Comparison of ENCODE assay signal across 20 mouse cellular contexts in genomic region chr7:129872208-129872790, GRCm38 (mm10).
A peak's percentile ranks its signal among the peaks of the same experiment; 100 is the strongest.
DNase-seq lines count a peak whose midpoint lies in the region; ATAC-seq lines count a peak whose summit lies in the region.
"Had no signal": no experiment of that assay in that cellular context is flagged by ENCODE, and none has a peak within 500 bp of the region (broad histone marks: within the 10 kb centered on the region; RNA-seq: fewer than 3 reads in every experiment).

No protein-coding gene starts in this region.

- H3K4me1 ChIP-seq in embryonic facial prominence, embryonic 12.5 days = peaks cover 29% of the 10 kb centered on the region
- H3K4me1 ChIP-seq in limb, embryonic 12.5 days (replicated peaks) = peaks cover 37% of the 10 kb centered on the region
- H3K4me1 ChIP-seq: hindbrain, embryonic 15.5 days had no signal

- no peaks in the 10 kb centered on the region for H3K36me3 ChIP-seq in embryonic facial prominence, embryonic 12.5 days
- no peaks in the 10 kb centered on the region for H3K36me3 ChIP-seq in limb, embryonic 12.5 days
- H3K36me3 ChIP-seq: heart, embryonic 13.5 days; hindbrain, embryonic 15.5 days had no signal

- no peak overlapping the region for H3K4me2 ChIP-seq in embryonic facial prominence, embryonic 12.5 days (replicated peaks)
- H3K4me2 ChIP-seq in limb, embryonic 12.5 days = no peak overlapping the region
- H3K4me2 ChIP-seq: heart, embryonic 13.5 days; hindbrain, embryonic 15.5 days had no signal

- peak; percentile 50 for DNase-seq in embryo, embryonic 11 days
- DNase-seq in embryo, embryonic 10 days (ENCODE audit: low spot score) = no peak
- no peak for DNase-seq in adrenal gland, postnatal 14 days
- no peak for DNase-seq in spleen, postnatal 36 days (ENCODE audit: low spot score in 2 of 2)
- no peak for DNase-seq in left cerebral cortex, adult 9 months (ENCODE audit: low spot score in 2 of 2)
- DNase-seq: adrenal gland, postnatal 25 days; cerebellum, adult 2 months; cerebellum, postnatal 14 days; gastrocnemius, adult 2 months; gastrocnemius, postnatal 36 days; heart, adult 11 months; heart, postnatal 36 days had no signal

- H3K9ac ChIP-seq in embryonic facial prominence, embryonic 12.5 days = no peak overlapping the region
- H3K9ac ChIP-seq in limb, embryonic 12.5 days (replicated peaks) = no peak overlapping the region
- H3K9ac ChIP-seq: heart, embryonic 13.5 days; hindbrain, embryonic 15.5 days had no signal

- no peak for ATAC-seq in embryonic facial prominence, embryonic 12.5 days (ENCODE audit: insufficient number of reproducible peaks, insufficient read depth, low FRiP score, low TSS enrichment)
- ATAC-seq in limb, embryonic 12.5 days (ENCODE audit: insufficient number of reproducible peaks, insufficient read depth, low FRiP score, low TSS enrichment, low read depth) = peak; percentile 71
- ATAC-seq: activated CD4-positive, CD25-positive, alpha-beta regulatory T cell, adult 4 months; forebrain, embryonic 16.5 days; intestine, postnatal 0 days; Patski had no signal

- peak overlapping the region; percentile 59; the same call in 1 of the 2 replicates for H3K27ac ChIP-seq in embryonic facial prominence, embryonic 12.5 days
- H3K27ac ChIP-seq in limb, embryonic 12.5 days = peak overlapping the region; percentile 66
- H3K27ac ChIP-seq: gastrocnemius, adult 2 months; heart, embryonic 13.5 days; hindbrain, embryonic 15.5 days had no signal

- H3K4me3 ChIP-seq in embryonic facial prominence, embryonic 12.5 days = no peak overlapping the region
- H3K4me3 ChIP-seq in limb, embryonic 12.5 days (replicated peaks) = no peak overlapping the region
- H3K4me3 ChIP-seq: gastrocnemius, adult 2 months; heart, embryonic 13.5 days; hindbrain, embryonic 15.5 days had no signal

- WGBS in embryonic facial prominence, embryonic 12.5 days = 35% methylated on average over 11 of the region's 11 CpGs
- 48% methylated on average over 11 of the region's 11 CpGs for WGBS in limb, embryonic 12.5 days

- no peaks in the 10 kb centered on the region for H3K9me3 ChIP-seq in embryonic facial prominence, embryonic 12.5 days
- no peaks in the 10 kb centered on the region for H3K9me3 ChIP-seq in limb, embryonic 12.5 days
- H3K9me3 ChIP-seq: heart, embryonic 13.5 days; hindbrain, embryonic 15.5 days had no signal

- no peaks in the 10 kb centered on the region for H3K27me3 ChIP-seq in embryonic facial prominence, embryonic 12.5 days
- H3K27me3 ChIP-seq in limb, embryonic 12.5 days = no peaks in the 10 kb centered on the region
- H3K27me3 ChIP-seq: heart, embryonic 13.5 days; hindbrain, embryonic 15.5 days; Patski had no signal
